Mouse (Mus musculus) lung, adult 18-20 months (tissue): ENCODE measurements around the gene Cnn1.
"Not testable (repeated sequence)": the region's sequence is repeated elsewhere in the genome, so short reads cannot be mapped to it uniquely, and the experiment has no call there.

Experiments
- DNase-seq, 2 experiments: peaks; one replicate each; pipeline ENCODE4 v3.0.0; 2022; ENCODE audit warnings: mixed read lengths in 2 of 2

Gene Cnn1

DNA sequence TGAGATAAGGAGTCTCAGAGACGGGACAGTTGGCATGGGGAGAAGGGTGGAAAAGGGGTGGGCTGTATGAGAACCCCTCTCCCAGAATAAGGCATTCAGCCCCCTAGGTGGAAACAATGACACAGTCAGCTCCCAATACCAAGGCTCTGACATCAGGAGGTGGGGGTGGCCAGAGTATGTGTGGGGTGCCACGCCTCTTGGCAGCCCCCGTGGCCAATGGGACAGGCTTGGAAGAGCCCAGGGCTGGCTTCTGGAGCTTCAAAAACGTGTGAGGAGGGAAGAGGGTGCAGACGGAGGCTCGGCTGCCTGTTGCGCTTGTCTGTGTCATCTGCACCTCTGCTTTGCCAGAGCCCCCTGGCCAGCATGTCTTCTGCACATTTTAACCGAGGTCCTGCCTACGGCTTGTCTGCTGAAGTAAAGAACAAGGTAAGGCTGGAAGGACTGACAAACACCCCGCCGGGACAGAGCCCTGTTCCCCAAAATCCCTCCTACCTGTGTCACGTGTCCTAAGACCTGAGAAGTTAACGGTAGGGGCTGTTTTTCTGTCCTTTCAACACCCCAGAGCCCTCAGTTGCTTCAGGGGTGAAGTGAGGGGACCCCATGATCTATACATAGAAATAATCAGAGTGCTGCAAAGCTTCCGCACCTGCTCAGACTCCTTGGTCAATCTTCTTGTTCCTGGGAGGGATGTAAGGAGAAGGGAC is at the start of gene Cnn1:
TSS of gene Cnn1 (plus strand) at position 224 of the 704 bp plus-strand sequence.
- no peak for DNase-seq

DNA sequence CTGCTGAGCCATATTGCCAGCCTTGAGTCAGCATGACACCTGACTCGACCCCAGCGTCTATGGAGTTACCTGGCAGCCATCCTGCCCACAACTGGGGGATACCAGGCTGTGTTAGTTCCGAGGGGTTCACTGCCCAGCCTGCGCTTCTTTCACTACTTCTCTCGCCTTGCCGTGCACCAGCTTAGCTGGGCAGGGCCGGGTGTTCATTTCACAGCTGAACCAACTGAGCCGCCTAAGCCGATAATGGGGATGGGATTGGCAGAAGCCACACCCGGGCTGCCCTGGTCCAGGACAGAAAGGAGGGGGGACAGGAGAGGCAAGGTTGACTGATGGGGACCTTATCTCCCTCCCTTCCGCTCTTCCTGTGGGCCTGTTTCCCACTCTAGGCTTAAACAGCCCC is 49.7 kb upstream of the Cnn1 start:
- no peak for DNase-seq

DNA sequence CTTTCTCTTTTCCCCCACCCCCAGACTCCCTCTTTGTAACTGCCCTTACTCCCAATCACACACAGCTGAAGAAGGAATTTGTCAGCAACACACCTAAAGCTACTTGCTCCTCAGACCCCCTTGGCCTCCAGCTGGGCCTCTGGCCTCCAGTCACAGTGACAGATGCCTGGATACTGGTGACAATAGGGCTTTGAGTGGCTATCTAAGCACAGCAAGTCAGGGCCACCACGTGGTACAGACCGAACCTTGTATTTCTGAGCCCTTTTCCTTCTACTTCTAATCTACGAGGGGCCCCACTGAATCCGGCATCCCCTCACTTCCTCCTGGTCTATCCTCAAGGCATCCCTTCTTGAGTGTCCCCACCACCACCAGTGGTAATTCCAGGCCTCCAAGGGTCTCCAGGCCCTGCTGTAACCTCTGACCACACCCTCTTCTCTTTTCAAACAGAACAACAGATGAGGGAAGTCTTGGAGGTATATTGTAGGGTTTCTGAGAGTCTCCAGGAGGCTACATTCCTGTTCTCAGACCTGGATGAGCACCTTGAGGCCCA is 49.2 kb upstream of the Cnn1 start:
- no peak for DNase-seq

DNA sequence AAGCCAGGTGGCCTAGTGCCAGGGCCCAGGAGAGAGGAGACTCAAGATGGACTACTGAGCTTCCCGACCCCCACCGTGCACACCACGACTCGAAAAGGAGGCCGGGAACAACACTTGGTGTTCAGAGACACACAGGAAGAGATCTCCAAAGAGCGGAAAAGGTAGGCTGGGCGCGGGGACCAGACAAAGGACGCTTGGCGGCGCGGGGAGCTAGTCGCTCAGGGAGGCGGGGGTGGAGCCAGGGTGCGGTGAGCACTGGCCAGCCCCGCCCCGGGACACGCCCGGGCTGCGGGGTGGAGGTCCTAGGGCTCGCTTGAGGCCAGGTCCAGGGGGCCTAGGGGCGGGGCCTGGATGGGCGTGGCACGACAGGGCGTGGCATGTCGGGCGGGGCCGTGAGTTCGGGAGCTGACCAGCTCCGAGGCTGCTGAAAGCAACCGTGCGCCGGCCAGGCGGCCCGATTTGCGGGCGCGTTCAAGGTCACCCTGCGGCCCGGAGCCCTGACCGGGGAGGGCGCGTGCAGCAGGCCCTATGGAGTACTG is 48.6 kb upstream of the Cnn1 start:
- peak; percentile 34 to 54 for DNase-seq

DNA sequence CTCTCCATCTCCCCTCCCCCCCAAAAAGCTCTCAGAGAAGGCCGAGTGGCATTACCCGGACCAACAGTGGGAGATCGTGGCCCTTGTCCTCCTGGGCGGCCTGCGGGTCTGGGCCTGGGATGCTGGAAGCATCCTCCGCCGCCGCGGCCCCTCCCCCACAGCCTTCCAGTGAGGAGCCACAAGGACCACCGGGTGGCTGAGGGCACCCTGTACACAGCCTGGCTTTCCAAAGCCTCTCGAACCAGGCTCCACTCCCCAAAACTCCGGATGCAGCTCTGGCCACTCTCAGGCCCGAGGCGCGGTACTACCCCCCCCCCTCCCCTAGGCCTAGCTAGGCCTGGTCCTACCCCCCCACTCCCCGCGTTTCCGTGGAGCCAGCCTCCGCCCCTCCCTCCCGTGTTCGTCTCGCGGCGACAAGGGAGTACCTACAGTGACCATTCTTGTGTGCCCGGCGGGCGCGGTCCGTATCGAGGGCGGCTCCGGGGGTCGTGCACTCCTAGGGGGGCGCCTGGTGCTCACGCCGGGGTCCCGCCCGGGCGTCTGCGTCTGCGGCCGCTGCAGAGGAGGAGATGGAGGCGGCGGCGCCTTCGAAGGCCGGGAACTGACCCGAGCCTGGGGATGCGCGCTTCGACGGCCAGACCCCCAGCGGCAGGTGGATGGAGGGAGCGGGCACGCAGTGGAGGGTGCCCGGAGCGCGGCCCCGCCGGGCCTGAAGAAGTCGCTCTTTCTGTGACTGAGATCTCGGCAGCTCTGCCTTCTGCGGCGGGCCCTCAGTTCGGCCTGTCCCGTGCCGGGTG is 47.7 kb upstream of the Cnn1 start:
- no peak for DNase-seq

DNA sequence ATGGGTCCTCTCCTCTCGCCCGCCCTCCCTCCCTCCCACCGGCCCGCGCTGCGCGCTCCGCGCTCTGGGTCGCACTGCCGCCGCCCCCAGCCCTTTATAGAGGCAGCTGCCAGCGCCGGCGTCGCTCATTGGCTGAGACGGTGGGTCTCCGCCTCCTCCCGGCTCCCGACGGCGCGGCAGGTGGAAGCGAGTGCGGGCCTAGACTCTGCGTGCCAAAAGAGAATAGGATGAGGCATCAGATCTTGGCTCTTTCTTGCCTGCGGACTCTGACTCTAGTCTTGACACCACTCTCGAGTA is 47.1 kb upstream of the Cnn1 start, which contains the start of gene Elavl3:
TSS of gene Elavl3 (minus strand) at position 66 of the 297 bp plus-strand sequence.
- DNase-seq, result no peak

DNA sequence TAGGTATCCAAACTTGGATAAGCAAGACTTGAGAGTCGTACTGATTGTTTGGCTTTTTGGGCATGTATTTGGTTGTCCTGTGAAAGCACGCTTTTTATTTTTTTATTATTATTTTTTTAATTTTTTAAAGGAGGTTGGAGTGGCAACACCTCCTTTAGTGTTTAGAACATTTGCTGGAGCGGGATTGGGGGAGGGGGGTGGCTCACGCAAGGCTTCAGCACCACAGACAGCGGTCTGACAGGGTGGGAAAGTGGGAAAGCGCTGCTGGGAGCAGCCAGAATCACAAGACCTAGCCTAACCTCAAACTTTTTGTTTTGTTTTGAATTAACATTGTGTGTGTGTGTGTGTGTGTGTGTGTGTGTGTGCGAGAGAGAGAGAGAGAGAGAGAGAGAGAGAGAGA is 45.4 kb upstream of the Cnn1 start:
- DNase-seq, result no peak

DNA sequence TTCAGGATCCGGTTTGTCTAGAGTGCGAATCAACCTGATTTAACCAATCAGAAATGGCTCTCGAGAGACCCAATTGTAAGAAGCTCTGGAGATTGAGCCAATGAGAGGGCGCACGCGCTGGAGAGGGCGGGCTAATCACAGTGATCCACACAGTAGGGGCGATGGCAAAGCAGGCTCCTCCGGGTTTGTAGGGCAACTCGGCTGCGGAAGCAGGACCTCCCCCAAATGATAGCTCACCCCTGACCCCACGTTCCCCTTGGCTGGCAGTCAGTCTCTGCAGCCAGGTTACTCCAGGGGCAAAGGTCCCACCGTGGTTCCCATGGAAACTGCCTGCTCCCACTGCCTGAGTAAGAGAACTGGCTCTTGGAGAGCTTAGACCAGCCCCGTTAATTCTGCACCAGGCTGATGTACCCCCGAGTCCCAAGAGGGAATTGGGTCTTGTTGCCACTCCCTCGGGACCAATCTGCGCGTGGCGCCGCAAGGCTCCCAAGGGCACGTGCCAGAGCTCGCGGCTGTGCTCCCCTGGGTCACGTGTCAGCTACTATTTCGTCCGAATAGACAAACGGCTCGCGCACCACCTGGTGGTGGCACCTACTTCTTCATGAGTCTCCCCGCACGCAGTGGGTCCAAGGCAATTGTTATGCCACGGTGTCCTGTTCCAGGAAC is 44.5 kb upstream of the Cnn1 start:
- peak; percentile 59 to 66 for DNase-seq

DNA sequence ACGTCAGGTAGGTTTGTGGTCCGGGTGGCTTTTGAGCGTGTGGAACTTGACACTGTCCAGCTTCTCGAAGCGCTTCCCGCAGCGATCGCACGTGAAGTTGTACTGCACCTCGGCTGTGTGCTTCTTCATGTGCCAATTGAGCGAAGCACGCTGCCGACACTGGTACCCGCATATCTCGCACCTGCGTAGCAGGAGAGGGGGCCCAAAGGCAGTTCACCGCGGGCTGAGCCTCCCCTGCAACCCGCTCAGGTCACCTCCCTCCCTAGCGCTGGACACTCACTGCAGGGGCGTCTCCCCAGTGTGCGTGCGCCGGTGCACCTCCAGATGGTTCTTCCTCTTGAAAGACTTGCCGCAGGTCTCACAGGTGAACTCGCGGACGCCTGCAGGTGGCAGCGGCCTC is 43.3 kb upstream of the Cnn1 start:
- no peak for DNase-seq

DNA sequence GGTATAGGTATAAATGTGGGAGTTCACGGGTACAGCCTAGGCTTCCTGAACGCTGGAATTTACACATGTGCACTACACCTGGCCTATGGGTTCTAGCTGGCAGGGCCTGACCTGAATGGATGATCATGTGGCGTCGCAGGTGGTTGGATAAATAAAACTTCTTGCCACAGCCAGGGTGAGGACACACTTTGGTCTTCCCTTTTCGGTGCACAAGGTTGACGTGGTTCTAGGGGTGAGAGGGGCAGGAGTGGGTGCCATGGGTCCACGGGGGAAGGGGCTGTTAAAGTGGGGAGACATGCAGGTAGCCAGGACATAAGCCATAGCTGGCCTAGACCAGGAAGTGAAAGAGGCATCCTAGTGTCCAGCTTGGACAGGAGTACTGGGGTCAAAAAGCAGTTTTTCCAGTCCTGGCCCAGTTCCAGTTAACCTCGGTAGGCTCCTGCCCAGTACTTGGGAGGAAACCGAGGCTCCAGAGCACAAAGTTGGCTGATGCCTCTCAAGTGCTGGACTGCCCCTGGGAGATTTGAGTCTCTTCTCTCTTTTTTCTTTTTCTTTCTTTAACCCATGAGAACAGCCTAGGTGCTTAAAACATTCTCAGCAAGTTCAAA is 42.6 kb upstream of the Cnn1 start:
- DNase-seq, result no peak

DNA sequence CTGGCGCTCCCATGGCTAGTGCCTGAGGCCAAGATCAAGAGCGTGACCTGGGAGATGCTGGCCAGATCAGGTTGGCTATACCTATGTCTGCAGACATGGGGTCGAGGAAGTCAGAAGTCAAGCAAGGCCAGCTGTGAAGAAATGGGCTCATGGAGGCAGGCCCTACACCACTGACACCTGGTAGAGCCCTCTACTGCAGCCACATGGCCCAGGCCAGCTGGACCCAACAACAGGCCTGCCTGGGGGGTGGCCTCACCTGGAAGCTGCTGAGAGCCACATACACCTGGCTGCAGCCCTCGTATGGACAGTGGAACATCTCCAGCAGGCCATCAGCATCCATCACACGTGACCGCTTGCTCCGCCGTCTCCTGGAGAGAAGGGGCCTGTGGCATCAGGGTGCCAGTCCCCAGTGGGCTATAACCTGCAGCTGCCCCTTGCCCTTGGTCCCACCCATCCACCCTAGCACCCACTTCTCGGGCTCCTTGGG is 41.9 kb upstream of the Cnn1 start:
- no peak for DNase-seq

DNA sequence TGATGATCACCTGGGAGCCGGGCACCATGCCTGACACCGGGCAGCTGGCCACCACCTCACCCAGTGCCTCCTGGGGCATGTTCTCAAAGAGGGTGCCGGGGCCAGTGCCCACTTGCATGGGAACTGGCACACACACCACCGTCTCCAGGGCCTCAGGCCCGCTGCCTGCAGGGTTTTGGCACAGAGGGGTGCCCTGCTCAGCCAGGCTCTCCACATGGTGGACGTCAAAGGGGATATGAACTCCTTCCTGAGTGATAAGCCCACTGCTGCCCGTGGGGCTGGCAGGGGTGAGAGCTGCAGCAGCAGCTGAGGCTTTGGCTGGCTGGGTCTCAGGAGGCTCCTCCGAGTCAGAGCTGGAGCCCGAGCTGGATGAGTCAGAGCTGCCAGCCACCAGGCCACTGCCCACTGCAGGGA is 41.0 kb upstream of the Cnn1 start:
- no peak for DNase-seq

DNA sequence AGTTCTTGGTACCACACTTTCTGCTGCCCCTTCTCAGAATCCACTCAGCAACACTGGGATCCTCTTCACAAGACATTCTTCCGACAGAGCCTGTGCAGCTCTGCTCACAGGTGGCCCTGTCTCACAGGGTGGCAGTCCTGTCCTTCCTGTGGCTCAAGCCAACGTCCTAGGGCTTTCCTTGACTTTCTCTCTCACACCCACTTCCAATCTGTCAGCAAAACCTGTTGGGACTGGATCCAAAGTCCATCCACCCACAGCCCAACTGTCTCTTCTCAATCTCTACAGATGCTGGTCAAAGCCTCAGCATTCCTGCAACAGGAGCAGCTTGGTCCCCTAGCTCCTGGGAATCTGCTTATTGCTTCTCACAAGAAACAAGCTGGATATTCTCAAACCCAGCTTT is 37.7 kb upstream of the Cnn1 start:
- DNase-seq, result no peak

DNA sequence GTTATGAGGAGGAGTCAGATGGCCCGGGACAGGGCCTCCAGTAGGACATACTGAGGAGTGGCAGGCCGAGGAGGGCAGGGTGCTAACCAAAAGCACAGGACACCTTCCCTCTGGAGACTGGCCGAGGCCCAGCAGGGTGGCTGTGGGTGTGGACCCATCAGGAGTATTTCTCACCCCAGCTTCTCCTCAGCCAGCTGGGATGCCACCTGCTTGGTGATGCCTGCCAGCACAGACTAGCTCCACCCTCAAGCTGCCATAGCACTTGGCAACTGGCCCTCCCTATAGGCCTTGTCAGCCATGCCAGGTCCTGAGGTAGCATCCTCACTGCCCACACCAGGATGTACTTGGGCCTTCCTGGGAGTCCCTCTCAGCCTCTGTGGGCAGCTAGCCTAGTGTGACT is 34.7 kb upstream of the Cnn1 start:
- DNase-seq, result no peak

DNA sequence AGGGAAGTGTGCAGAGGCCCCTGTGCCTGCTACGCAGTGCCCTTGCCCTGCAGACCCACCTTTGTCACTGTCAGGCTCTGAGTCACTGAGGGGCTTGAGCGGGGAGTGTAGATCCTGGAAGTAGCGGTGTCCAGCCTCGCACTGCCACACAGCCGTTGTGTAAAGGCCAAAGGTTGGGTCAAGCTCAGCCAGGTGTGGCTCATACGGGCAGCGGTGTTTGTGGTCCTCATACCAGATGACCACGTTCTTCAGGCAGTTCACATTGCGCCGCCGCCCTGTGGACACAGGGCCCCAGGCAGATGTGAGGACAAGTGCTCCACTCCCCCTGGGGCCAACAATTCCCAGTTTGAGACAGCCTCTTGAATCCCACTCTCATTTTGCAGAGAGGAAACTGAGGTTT is 33.4 kb upstream of the Cnn1 start:
- DNase-seq, result no peak

DNA sequence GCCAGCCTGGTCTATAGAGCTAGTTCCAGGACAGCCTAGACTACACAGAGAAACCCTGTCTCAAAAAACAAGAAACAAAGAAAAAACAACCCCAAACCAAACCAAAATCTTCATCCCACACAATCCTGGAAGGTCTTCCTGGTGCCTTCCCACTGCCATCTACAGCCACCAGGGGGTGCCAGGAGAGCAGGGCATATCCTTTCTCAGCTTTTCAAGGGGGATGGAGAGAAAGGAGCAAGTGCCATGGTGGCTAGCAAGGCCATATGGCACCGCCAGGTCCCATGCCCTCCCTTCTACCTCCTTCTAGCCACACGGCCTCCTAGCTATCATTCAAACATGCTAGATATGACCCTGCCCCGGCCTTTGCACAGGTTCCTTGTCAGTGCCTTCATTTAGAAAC is 32.6 kb upstream of the Cnn1 start:
- DNase-seq, result peak; percentile 38 to 39

DNA sequence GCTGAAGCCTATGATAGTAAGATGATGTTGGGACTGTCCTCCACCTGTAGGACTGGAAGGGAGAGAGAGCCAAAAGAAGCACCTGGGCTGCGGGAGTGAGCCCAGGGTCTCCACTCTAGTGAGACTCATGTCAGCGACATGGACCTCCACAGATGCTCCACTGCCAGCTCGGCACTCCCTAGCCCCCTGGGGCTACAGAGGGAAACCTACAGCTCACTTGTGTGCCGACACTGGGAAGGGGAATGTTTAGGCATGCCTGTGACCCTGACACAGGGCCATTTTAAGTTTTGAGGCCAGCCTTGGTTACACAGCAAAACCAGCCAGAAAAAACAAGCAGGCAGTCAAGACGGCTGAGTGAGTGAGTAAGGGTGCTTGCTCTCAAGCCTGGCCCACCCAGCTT is 31.8 kb upstream of the Cnn1 start:
- DNase-seq, result no peak

DNA sequence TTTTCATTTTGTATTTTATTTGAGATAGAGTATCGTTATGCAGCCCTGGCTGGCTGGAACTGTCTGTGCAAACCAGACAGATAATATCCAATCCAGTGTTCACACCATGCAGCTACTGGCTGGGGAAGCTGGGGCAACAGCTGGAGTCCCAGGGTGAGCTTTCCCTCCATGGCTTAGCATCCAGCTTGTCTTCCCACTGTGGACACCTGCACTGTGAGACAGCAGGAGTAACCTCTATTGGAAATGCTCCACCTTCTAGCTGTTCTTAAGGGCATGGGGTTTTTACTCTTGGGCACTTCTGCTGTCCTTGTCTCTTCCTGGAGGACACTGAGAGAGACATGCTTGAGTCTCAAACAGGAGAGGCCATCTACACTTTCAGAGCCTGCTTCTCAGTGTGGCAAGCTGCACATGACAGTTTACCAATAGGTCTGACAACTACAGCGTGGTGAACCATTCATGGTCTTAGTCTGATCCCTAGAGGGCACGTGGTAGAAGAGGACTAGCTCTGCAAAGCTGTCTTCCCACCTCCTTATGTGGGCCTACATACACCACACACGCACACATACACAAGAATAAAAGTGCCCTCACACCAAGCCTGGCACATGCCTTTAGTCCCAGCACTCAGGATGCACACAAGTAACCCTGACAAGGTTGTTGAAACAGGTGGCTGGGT is 29.0 kb upstream of the Cnn1 start:
- no peak for DNase-seq

DNA sequence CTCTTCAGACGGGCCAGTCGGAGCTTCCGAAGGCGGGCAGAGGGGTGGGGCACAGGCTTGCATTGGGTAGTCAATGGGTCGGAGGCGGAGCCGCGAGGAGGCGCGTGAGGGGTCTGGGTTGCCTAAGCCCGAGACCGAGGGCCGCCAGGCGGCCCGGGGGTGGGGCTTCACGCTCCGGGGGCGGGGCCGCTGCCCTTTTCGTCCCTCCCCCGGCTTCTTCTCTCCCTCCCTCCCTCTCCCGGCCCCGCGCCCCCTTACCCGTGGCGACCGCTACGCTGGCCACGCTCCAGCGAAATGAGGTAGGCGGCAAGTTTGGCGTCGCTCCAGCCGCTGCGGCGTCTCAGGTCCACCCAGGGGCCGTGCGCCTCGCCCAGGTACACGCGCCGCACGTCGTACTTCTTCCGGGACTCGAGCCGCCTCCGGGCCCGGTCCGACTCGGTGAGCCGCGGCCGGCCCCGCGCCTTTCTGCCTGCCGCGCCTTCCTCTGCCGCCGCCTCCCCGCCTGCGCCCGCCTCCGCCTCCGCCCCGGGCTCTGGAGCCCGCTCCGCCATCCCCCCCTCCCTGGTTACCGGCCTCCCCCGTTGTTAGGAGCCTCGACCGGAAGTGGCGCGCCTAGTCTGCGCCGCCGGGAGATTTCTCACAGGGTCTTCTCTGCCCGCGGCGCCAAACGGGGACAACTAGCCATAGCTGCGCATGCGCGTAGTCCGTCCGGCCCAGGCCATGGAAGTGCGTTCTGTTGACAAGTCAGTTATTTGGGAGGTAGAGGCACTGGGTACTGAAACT is 28.0 kb upstream of the Cnn1 start, which contains the start of the genes Gm49318 and Zfp653:
TSS of gene Gm49318 (minus strand) at position 469 of the 783 bp plus-strand sequence.
TSS of gene Zfp653 (minus strand) at position 586 of the 783 bp plus-strand sequence.
- DNase-seq, result peak; percentile 98 to 99

DNA sequence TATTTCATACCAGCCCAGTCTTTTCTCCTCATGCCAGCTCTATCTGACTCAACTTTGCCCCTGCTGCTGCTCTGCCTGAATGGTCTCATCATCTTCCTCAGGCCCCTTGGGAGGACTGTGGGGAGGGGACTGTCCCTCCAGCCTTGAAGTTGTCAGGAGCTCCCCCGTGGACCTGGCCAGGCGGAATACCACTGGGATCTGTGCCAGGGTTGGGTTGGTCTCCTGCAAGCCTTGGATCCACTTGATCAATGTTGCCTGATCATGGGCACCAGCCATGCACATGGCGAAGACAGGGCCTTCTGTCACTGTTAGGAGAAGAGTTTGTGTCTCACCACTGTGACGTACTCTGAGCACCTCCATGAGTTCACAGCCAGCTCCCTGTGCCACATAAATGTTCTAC is 26.7 kb upstream of the Cnn1 start:
- DNase-seq, result no peak

DNA sequence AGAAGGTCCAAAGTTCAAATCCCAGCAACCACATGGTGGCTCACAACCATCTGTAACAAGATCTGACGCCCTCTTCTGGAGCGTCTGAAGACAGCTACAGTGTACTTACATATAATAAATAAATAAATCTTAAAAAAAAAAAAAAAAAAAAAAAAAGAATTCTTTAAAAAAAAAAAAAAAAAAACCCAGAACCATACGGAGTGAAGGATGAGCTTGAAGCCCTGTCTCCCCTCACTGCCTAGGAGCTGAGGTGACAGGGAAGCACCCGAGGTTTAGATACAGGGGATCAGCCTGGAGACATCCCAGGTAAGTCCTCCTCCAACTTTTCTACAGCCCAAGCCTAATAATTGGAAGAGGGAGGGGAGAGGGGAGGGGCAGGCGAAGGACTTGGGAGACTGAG is 23.2 kb upstream of the Cnn1 start:
- not testable (repeated sequence) for DNase-seq
